Mouse (Mus musculus) MEL (cell line): Measurements from ENCODE around the gene Mob3a. TPM values are rescaled to one million over a fixed set of nuclear protein-coding genes. Genes with fewer than 3 reads are reported as not detected.

ENCODE experiments used
- DNase-seq: peaks from one replicate; pipeline ENCODE4 v3.0.0; 2011; ENCODE audit warnings: low read depth, low spot score
- H3K27ac ChIP-seq: 2 replicates; pipeline ENCODE4 v1.5.1; 2012; ENCODE audit warnings: low read depth, mild to moderate bottlenecking, control low read depth, low read length, moderate library complexity; ENCODE audit not compliant: control insufficient read depth
- H3K27me3 ChIP-seq, 2 experiments: fragments of 150-350 bp in 1 of 2; sonication (generic) in 1 of 2; 2 replicates each; pipeline ENCODE4 v1.6.1; 2012; ENCODE audit warnings: low read length in 2 of 2, mild to moderate bottlenecking in 2 of 2, improper control_type of control experiment in 1 of 2, moderate library complexity in 1 of 2; ENCODE audit not compliant: insufficient read depth in 2 of 2, control insufficient read depth in 1 of 2
- H3K36me3 ChIP-seq, 2 experiments: 2 replicates each; pipeline ENCODE4 v1.6.1; 2012 to 2014; ENCODE audit warnings: low read length in 2 of 2, improper control_type of control experiment in 1 of 2, inconsistent platforms in 1 of 2, mild to moderate bottlenecking in 1 of 2; ENCODE audit not compliant: insufficient read depth in 2 of 2, control insufficient read depth in 1 of 2
- H3K4me1 ChIP-seq, 2 experiments: fragments of 150-350 bp in 1 of 2; sonication (generic) in 1 of 2; 2 replicates each; pipeline ENCODE4 v1.6.1; 2012; ENCODE audit warnings: low read length in 2 of 2, improper control_type of control experiment in 1 of 2, mild to moderate bottlenecking in 1 of 2; ENCODE audit not compliant: insufficient read depth in 2 of 2, control insufficient read depth in 1 of 2
- H3K4me3 ChIP-seq, 2 experiments: fragments of 150-350 bp in 1 of 2; sonication (generic) in 1 of 2; 2 replicates each; pipeline ENCODE4 v1.5.1; 2012; ENCODE audit warnings: low read depth in 2 of 2, low read length in 2 of 2, mild to moderate bottlenecking in 2 of 2, moderate library complexity in 2 of 2, control low read depth in 1 of 2, improper control_type of control experiment in 1 of 2; ENCODE audit not compliant: control insufficient read depth in 1 of 2, insufficient read depth in 1 of 2
- H3K79me2 ChIP-seq: 2 replicates; pipeline ENCODE4 v1.6.1; 2012; ENCODE audit warnings: mild to moderate bottlenecking, low read length, moderate library complexity; ENCODE audit not compliant: control insufficient read depth, poor library complexity, insufficient read depth
- H3K9ac ChIP-seq: 2 replicates; pipeline ENCODE4 v1.6.1; 2012; ENCODE audit warnings: low read depth, mild to moderate bottlenecking, control low read depth, low read length, moderate library complexity; ENCODE audit not compliant: control insufficient read depth, poor library complexity, severe bottlenecking
- H3K9me3 ChIP-seq: fragments of 150-350 bp; sonication (generic); replicated peaks from 2 replicates; pipeline ENCODE4 v1.6.1; 2012; ENCODE audit warnings: mild to moderate bottlenecking, low read length, improper control_type of control experiment, moderate library complexity; ENCODE audit not compliant: insufficient read depth
- CHD1 ChIP-seq: IDR thresholded peaks from 2 replicates; pipeline ENCODE4 v1.6.1; 2012; ENCODE audit warnings: low read depth, mild to moderate bottlenecking, inconsistent platforms, low read length, improper control_type of control experiment
- CHD2 ChIP-seq: IDR thresholded peaks from 2 replicates; pipeline ENCODE4 v1.6.1; 2011; ENCODE audit warnings: low read length, improper control_type of control experiment
- CTCF ChIP-seq, 3 experiments: IDR thresholded peaks in 2 of 3; conservative IDR thresholded peaks in 1 of 3; 2 replicates each; pipeline ENCODE4 v1.5.1; 2011 to 2012; ENCODE audit warnings: low read length in 3 of 3, low read depth in 2 of 3, mild to moderate bottlenecking in 2 of 3, improper control_type of control experiment in 1 of 3, inconsistent platforms in 1 of 3, mixed read lengths in 1 of 3, moderate library complexity in 1 of 3; ENCODE audit not compliant: control insufficient read depth in 1 of 3, insufficient read depth in 1 of 3, poor library complexity in 1 of 3, severe bottlenecking in 1 of 3
- E2F4 ChIP-seq: IDR thresholded peaks from 2 replicates; pipeline ENCODE4 v1.6.1; 2011; ENCODE audit warnings: low read depth, low read length, improper control_type of control experiment, borderline replicate concordance
- ELF1 ChIP-seq: IDR thresholded peaks from 2 replicates; pipeline ENCODE4 v1.6.1; 2014; ENCODE audit warnings: low read depth, mild to moderate bottlenecking, inconsistent platforms, low read length, improper control_type of control experiment, moderate library complexity
- GABPA ChIP-seq: IDR thresholded peaks from 2 replicates; pipeline ENCODE4 v1.6.1; 2012; ENCODE audit warnings: low read depth, mild to moderate bottlenecking, inconsistent platforms, low read length, improper control_type of control experiment, moderate library complexity
- GATA1 ChIP-seq: IDR thresholded peaks from 2 replicates; pipeline ENCODE4 v1.6.1; 2011; ENCODE audit warnings: low read depth, low read length, improper control_type of control experiment
- HCFC1 ChIP-seq: IDR thresholded peaks from 2 replicates; pipeline ENCODE4 v1.6.1; 2012; ENCODE audit warnings: low read depth, mild to moderate bottlenecking, inconsistent platforms, low read length, improper control_type of control experiment, moderate library complexity
- JUND ChIP-seq: IDR thresholded peaks from 2 replicates; pipeline ENCODE4 v1.6.1; 2011; ENCODE audit warnings: low read depth, mild to moderate bottlenecking, improper control_type of control experiment, low read length
- KAT2A ChIP-seq: conservative IDR thresholded peaks from 2 replicates; pipeline ENCODE4 v1.6.1; 2012; ENCODE audit warnings: low read depth, low read length, improper control_type of control experiment, inconsistent platforms
- MAFK ChIP-seq: IDR thresholded peaks from 2 replicates; pipeline ENCODE4 v1.6.1; 2011; ENCODE audit warnings: low read depth, mild to moderate bottlenecking, low read length, improper control_type of control experiment, borderline replicate concordance
- MAX ChIP-seq: IDR thresholded peaks from 2 replicates; pipeline ENCODE4 v1.6.1; 2011; ENCODE audit warnings: low read length, improper control_type of control experiment
- MAZ ChIP-seq: IDR thresholded peaks from 2 replicates; pipeline ENCODE4 v1.6.1; 2012; ENCODE audit warnings: low read depth, mild to moderate bottlenecking, inconsistent platforms, low read length, improper control_type of control experiment
- MEF2A ChIP-seq: IDR thresholded peaks from 2 replicates; pipeline ENCODE4 v1.6.1; 2014; ENCODE audit warnings: low read depth, mild to moderate bottlenecking, inconsistent platforms, low read length, improper control_type of control experiment; ENCODE audit not compliant: poor library complexity, insufficient replicate concordance, severe bottlenecking; ENCODE audit errors: extremely low read depth
- MXI1 ChIP-seq: IDR thresholded peaks from 2 replicates; pipeline ENCODE4 v1.6.1; 2011; ENCODE audit warnings: mild to moderate bottlenecking, low read depth, low read length, improper control_type of control experiment
- MYC ChIP-seq: IDR thresholded peaks from 2 replicates; pipeline ENCODE4 v1.6.1; 2011; ENCODE audit warnings: low read depth, mild to moderate bottlenecking, low read length, improper control_type of control experiment, moderate library complexity
- NELFE ChIP-seq: IDR thresholded peaks from 2 replicates; pipeline ENCODE4 v1.6.1; 2011; ENCODE audit warnings: low read depth, low read length, improper control_type of control experiment
- NRF1 ChIP-seq: IDR thresholded peaks from 2 replicates; pipeline ENCODE4 v1.6.1; 2014; ENCODE audit warnings: low read depth, mild to moderate bottlenecking, inconsistent platforms, low read length, improper control_type of control experiment, moderate library complexity; ENCODE audit not compliant: poor library complexity, insufficient read depth, severe bottlenecking
- POLR2A ChIP-seq, 2 experiments: IDR thresholded peaks; 2 replicates each; pipeline ENCODE4 v1.6.1; 2011 to 2012; ENCODE audit warnings: low read length in 2 of 2, mild to moderate bottlenecking in 2 of 2, control low read depth in 1 of 2, improper control_type of control experiment in 1 of 2, low read depth in 1 of 2, moderate library complexity in 1 of 2; ENCODE audit not compliant: control insufficient read depth in 1 of 2, insufficient read depth in 1 of 2, poor library complexity in 1 of 2
- POLR2AphosphoS2 ChIP-seq: IDR thresholded peaks from 2 replicates; pipeline ENCODE4 v1.6.1; 2011; ENCODE audit warnings: low read length, improper control_type of control experiment
- POLR2AphosphoS5 ChIP-seq: IDR thresholded peaks from 2 replicates; pipeline ENCODE4 v1.6.1; 2012; ENCODE audit warnings: low read depth, borderline replicate concordance, mild to moderate bottlenecking, inconsistent platforms, low read length, moderate library complexity, mixed read lengths
- RAD21 ChIP-seq: IDR thresholded peaks from 2 replicates; pipeline ENCODE4 v1.6.1; 2011; ENCODE audit warnings: mild to moderate bottlenecking, low read depth, low read length, improper control_type of control experiment
- RCOR1 ChIP-seq: IDR thresholded peaks from 2 replicates; pipeline ENCODE4 v1.6.1; 2012; ENCODE audit warnings: low read depth, mild to moderate bottlenecking, inconsistent platforms, low read length, improper control_type of control experiment
- SIN3A ChIP-seq: IDR thresholded peaks from 2 replicates; pipeline ENCODE4 v1.6.1; 2012; ENCODE audit warnings: low read length, improper control_type of control experiment, inconsistent platforms
- SMC3 ChIP-seq: IDR thresholded peaks from 2 replicates; pipeline ENCODE4 v1.6.1; 2011; ENCODE audit warnings: low read depth, low read length, improper control_type of control experiment
- TAL1 ChIP-seq: IDR thresholded peaks from 2 replicates; pipeline ENCODE4 v1.6.1; 2012; ENCODE audit warnings: mild to moderate bottlenecking, inconsistent platforms, low read length, moderate library complexity, mixed read lengths
- TBP ChIP-seq: IDR thresholded peaks from 2 replicates; pipeline ENCODE4 v1.8.0; 2011; ENCODE audit warnings: low read depth, low read length, improper control_type of control experiment
- TCF12 ChIP-seq: IDR thresholded peaks from 2 replicates; pipeline ENCODE4 v1.6.1; 2014; ENCODE audit warnings: low read depth, mild to moderate bottlenecking, inconsistent platforms, low read length, improper control_type of control experiment, moderate library complexity
- UBTF ChIP-seq: IDR thresholded peaks from 2 replicates; pipeline ENCODE4 v1.6.1; 2012; ENCODE audit warnings: low read depth, mild to moderate bottlenecking, inconsistent platforms, low read length, improper control_type of control experiment, moderate library complexity, borderline replicate concordance; ENCODE audit not compliant: insufficient read depth
- USF1 ChIP-seq: IDR thresholded peaks from 2 replicates; pipeline ENCODE4 v1.6.1; 2014; ENCODE audit warnings: low read depth, mild to moderate bottlenecking, inconsistent platforms, low read length, improper control_type of control experiment, moderate library complexity
- USF2 ChIP-seq, 2 experiments: IDR thresholded peaks; 2 replicates each; pipeline ENCODE4 v1.6.1; 2011 to 2012; ENCODE audit warnings: improper control_type of control experiment in 2 of 2, low read length in 2 of 2, borderline replicate concordance in 1 of 2, inconsistent platforms in 1 of 2, low read depth in 1 of 2, mild to moderate bottlenecking in 1 of 2; ENCODE audit not compliant: insufficient read depth in 1 of 2
- ZC3H11A ChIP-seq: IDR thresholded peaks from 2 replicates; pipeline ENCODE4 v1.6.1; 2012; ENCODE audit warnings: low read depth, mild to moderate bottlenecking, inconsistent platforms, low read length, improper control_type of control experiment
- ZKSCAN1 ChIP-seq: IDR thresholded peaks from 2 replicates; pipeline ENCODE4 v1.6.1; 2012; ENCODE audit warnings: low read depth, mild to moderate bottlenecking, inconsistent platforms, low read length, improper control_type of control experiment, moderate library complexity
- ZMIZ1 ChIP-seq: IDR thresholded peaks from 2 replicates; pipeline ENCODE4 v1.6.1; 2012; ENCODE audit warnings: low read depth, mild to moderate bottlenecking, inconsistent platforms, low read length, improper control_type of control experiment, moderate library complexity
- ZNF384 ChIP-seq: IDR thresholded peaks from 2 replicates; pipeline ENCODE4 v1.6.1; 2012; ENCODE audit warnings: low read depth, mild to moderate bottlenecking, inconsistent platforms, low read length, improper control_type of control experiment
- polyA plus RNA-seq, 2 experiments: library from polyadenylated mRNA; stranded (reverse) in 1 of 2; unstranded in 1 of 2; fragments of >175 nt in 1 of 2; fragments of >200 nt in 1 of 2; gene quantifications; 2 replicates each; pipeline versions ENCODE4 v1.2.1 to v1.2.4; 2012; ENCODE audit warnings: low replicate concordance in 2 of 2, low read depth in 1 of 2; ENCODE audit not compliant: insufficient read length in 2 of 2, insufficient read depth in 1 of 2, missing spikeins in 1 of 2
- total RNA-seq: library from RNA; depleted of rRNA; stranded (reverse); fragments of 300-350 nt; gene quantifications from 2 replicates; pipeline ENCODE4 v1.2.3, GENCODE M21; 2012

Mob3a gene
- total and polyA plus RNA-seq, 3 experiments = 38.3 to 63.4 TPM; not detected in 1

DNA sequence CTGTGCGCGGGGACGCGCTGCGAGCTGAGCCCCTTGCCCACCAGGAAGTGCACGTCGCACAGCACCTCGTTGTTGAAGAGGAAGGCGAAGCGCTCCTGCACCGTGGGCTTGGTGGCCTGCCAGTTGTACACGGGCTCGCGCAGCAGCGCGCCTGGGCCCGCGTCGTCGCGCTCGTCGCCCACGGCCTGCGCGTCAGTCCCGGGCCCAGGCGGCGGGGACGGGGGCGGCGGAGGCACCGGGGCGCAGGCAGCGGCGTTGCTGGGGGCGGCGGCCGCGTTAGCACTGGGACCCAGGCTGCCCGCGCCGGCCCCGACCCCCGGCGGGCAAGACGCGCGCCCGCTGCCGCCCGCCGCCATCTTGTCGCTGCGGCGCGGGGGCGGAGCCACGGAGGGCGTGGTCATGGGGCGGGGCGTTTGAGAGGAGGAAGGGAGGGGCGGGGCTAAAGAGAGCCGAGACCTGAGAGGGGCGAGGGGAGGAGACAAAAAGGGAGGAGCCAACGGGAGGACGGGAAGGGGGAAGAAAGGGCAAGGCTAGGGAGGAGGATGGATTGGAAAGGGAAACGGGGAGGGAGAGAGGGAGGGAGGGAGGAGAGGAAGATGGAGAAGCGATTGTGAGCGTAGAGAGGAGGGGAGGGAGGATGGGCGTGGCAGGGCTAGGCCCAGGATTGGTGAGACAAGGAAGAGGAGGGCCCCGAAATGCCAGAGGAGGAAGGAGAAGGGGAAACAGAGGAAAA, 45.5 kb downstream of the Mob3a start:
- H3K79me2 ChIP-seq = peaks cover 8% of the 10 kb centered on the region
- peaks cover 0 to 9% of the 10 kb centered on the region in 2 experiments; a peak in 2 of 4 replicates for H3K36me3 ChIP-seq
- H3K27me3 ChIP-seq = no peaks in the 10 kb centered on the region
- H3K4me1 ChIP-seq = peaks cover 3 to 21% of the 10 kb centered on the region in 2 experiments
- peak; percentile 98 for DNase-seq
- peak overlapping the region; percentile 90 for H3K9ac ChIP-seq
- peak overlapping the region; percentile 86 to 92 for H3K4me3 ChIP-seq
- H3K9me3 ChIP-seq = no peaks in the 10 kb centered on the region
- peak overlapping the region; percentile 34; the same call in 1 of the 2 replicates for H3K27ac ChIP-seq
- no peak for TF ChIP-seq POLR2AphosphoS5
- TF ChIP-seq TAL1 = no peak
- no peak for TF ChIP-seq GATA1
- peak; percentile 90 for TF ChIP-seq MAZ
- no peak for TF ChIP-seq USF2 (IDR thresholded peaks at IDR 0.05; ENCODE audit: borderline replicate concordance in 1 of 2, insufficient read depth in 1 of 2, low read depth in 1 of 2, low read length in 2 of 2)
- 0 out of 2 replicates have a peak, but pooled peaks have one; percentile 8 for TF ChIP-seq ZC3H11A
- peak; percentile 50; the same call in 1 of the 2 replicates for TF ChIP-seq TCF12
- no peak for TF ChIP-seq RAD21
- TF ChIP-seq MYC = no peak
- TF ChIP-seq CHD2 = no peak
- peak; percentile 60 for TF ChIP-seq NELFE
- TF ChIP-seq E2F4 = no peak
- TF ChIP-seq SIN3A = peak; percentile 63
- peak; percentile 43 to 91; a peak in 3 of 4 replicates for TF ChIP-seq POLR2A (IDR thresholded peaks at IDR 0.05; ENCODE audit: control insufficient read depth in 1 of 2, insufficient read depth in 1 of 2, low read depth in 1 of 2, low read length in 2 of 2, poor library complexity in 1 of 2)
- TF ChIP-seq CTCF (IDR thresholded peaks at IDR 0.05 in 2 of 3, conservative IDR thresholded peaks at IDR 0.05 in 1 of 3; ENCODE audit: control insufficient read depth in 1 of 3, insufficient read depth in 1 of 3, low read depth in 2 of 3, low read length in 3 of 3, poor library complexity in 1 of 3, severe bottlenecking in 1 of 3) = no peak
- no peak; the same call in 1 of the 2 replicates for TF ChIP-seq MAX
- no peak for TF ChIP-seq JUND
- no peak for TF ChIP-seq GABPA
- TF ChIP-seq MAFK = no peak
- TF ChIP-seq KAT2A = no peak
- TF ChIP-seq ELF1 = peak; percentile 62
- peak; percentile 63; the same call in 1 of the 2 replicates for TF ChIP-seq HCFC1
- TF ChIP-seq ZMIZ1 = no peak
- peak; percentile 28; the same call in 1 of the 2 replicates for TF ChIP-seq MXI1
- TF ChIP-seq ZNF384 = 0 out of 2 replicates have a peak, but pooled peaks have one; percentile 7
- TF ChIP-seq NRF1 = no peak
- 0 out of 2 replicates have a peak, but pooled peaks have one; percentile 14 for TF ChIP-seq USF1
- TF ChIP-seq SMC3 = no peak
- no peak for TF ChIP-seq UBTF
- TF ChIP-seq RCOR1 = peak; percentile 76
- TF ChIP-seq ZKSCAN1 = no peak
- no peak for TF ChIP-seq POLR2AphosphoS2
- TF ChIP-seq CHD1 = no peak
- peak; percentile 46; the same call in 1 of the 2 replicates for TF ChIP-seq TBP
- TF ChIP-seq MEF2A = no peak
